Mouse (Mus musculus) ES-Bruce4 (cell line): Measurements from ENCODE around the gene Ctnnb1. TPM values are rescaled to one million over a fixed set of nuclear protein-coding genes. Genes with fewer than 3 reads are reported as not detected.

Experiments used
- H3K27ac ChIP-seq: 2 replicates; pipeline ENCODE4 v1.5.1; 2012; ENCODE audit warnings: low read length, inconsistent platforms; ENCODE audit not compliant: insufficient read depth
- H3K27me3 ChIP-seq: 2 replicates; pipeline ENCODE4 v1.6.1; 2012; ENCODE audit warnings: mild to moderate bottlenecking, low read length, inconsistent platforms; ENCODE audit not compliant: control insufficient read depth, poor library complexity, insufficient read depth, severe bottlenecking
- H3K36me3 ChIP-seq: 2 replicates; pipeline ENCODE4 v1.6.1; 2012; ENCODE audit warnings: inconsistent platforms, mild to moderate bottlenecking, low read length, moderate library complexity; ENCODE audit not compliant: control insufficient read depth, poor library complexity, insufficient read depth, severe bottlenecking
- H3K4me1 ChIP-seq: one replicate; pipeline ENCODE4 v1.8.1; 2011; ENCODE audit warnings: low read length; ENCODE audit not compliant: control insufficient read depth, insufficient read depth
- H3K4me3 ChIP-seq: 2 replicates; pipeline ENCODE4 v1.5.1; 2011; ENCODE audit warnings: low read depth, mild to moderate bottlenecking, low read length
- H3K9ac ChIP-seq: 2 replicates; pipeline ENCODE4 v1.6.1; 2012; ENCODE audit warnings: low read depth, mild to moderate bottlenecking, inconsistent platforms; ENCODE audit not compliant: poor library complexity, severe bottlenecking
- H3K9me3 ChIP-seq: replicated peaks from 2 replicates; pipeline ENCODE4 v1.6.1; 2012; ENCODE audit warnings: mild to moderate bottlenecking, low read length, inconsistent platforms; ENCODE audit not compliant: control insufficient read depth, poor library complexity, insufficient read depth, severe bottlenecking
- CTCF ChIP-seq: IDR thresholded peaks from one replicate; pipeline ENCODE4 v1.8.1; 2011; ENCODE audit warnings: low read depth, low read length
- EP300 ChIP-seq: IDR thresholded peaks from 2 replicates; pipeline ENCODE4 v1.6.1; 2011; ENCODE audit warnings: low read depth, low read length; ENCODE audit not compliant: insufficient read depth
- POLR2A ChIP-seq: IDR thresholded peaks from one replicate; pipeline ENCODE4 v1.8.1; 2011; ENCODE audit warnings: low read length; ENCODE audit not compliant: insufficient read depth
- polyA plus RNA-seq: library from polyadenylated mRNA; stranded (reverse); fragments of >200 nt; gene quantifications from 2 replicates; pipeline ENCODE4 v1.2.4, GENCODE M21; 2011; ENCODE audit warnings: low read depth; ENCODE audit not compliant: missing spikeins, insufficient read depth, insufficient read length

Gene Ctnnb1
- 826 and 830 TPM in 2 replicates for polyA plus RNA-seq

DNA sequence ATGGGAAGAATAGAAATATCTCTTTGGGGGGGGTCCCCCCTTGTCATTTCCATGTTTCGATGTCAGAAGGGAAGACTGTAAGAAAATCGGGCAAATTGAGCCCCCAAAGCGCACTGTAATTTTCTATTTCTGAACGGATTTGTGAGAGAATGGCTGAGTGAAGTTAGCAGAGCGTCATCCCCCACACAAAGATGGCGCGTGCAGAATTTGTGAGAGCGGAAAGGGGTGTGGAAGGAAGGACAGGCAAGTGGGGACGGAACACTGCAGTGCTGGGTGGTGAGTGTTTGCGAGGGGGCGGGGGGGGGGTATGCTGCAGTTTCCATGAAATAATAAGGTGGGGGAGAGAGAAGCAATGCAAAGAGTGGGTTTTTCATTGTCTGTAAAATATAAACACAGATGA is at the start of gene Ctnnb1:
TSS of gene Ctnnb1 (plus strand) at position 136 of the 400 bp plus-strand sequence.
- H3K36me3 ChIP-seq = no peaks in the 10 kb centered on the region
- TF ChIP-seq EP300 = no peak
- no peak for TF ChIP-seq CTCF
- TF ChIP-seq POLR2A = no peak
- no peak within 1 kb of the TSS for H3K4me3 ChIP-seq
- no peaks in the 10 kb centered on the region for H3K9me3 ChIP-seq
- peaks cover 3% of the 10 kb centered on the region for H3K4me1 ChIP-seq
- no peak within 1 kb of the TSS for H3K9ac ChIP-seq
- H3K27me3 ChIP-seq = no peaks in the 10 kb centered on the region
- no peak within 1 kb of the TSS for H3K27ac ChIP-seq

DNA sequence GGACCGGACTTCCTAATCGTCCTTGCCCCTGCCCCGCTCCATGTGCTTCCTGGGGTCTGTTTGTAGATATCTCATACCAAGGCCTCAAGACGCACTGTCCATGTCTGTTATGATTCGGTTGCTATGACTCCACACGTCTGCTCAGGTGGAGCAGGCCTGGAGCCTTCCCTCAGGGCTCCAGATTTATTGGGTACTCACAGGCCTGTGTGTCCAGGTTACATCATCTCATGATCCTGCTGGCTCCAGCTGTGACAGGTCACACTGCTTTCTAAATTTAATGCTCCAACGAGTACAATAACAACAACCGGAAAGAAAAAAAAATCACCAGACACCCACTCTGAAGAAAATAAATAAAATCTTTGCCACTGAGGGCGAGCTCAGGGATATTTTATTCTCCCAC is 48.7 kb upstream of the Ctnnb1 start:
- no peak overlapping the region for H3K27ac ChIP-seq
- TF ChIP-seq CTCF = no peak
- TF ChIP-seq POLR2A = no peak
- no peak for TF ChIP-seq EP300
- H3K36me3 ChIP-seq = no peaks in the 10 kb centered on the region
- H3K27me3 ChIP-seq = no peaks in the 10 kb centered on the region
- no peak overlapping the region for H3K4me3 ChIP-seq
- H3K9me3 ChIP-seq = no peaks in the 10 kb centered on the region
- H3K9ac ChIP-seq = no peak overlapping the region
- H3K4me1 ChIP-seq = no peaks in the 10 kb centered on the region

GRCm38 (mm10) chr9:120881121-120881520 is 47.9 kb upstream of the Ctnnb1 start:
- Histone ChIP-seq H3K4me1 (no peaks in the 10 kb centered on the region), H3K9ac (no peak overlapping the region)
- TF ChIP-seq POLR2A (no peak), CTCF (no peak), EP300 (no peak)

DNA sequence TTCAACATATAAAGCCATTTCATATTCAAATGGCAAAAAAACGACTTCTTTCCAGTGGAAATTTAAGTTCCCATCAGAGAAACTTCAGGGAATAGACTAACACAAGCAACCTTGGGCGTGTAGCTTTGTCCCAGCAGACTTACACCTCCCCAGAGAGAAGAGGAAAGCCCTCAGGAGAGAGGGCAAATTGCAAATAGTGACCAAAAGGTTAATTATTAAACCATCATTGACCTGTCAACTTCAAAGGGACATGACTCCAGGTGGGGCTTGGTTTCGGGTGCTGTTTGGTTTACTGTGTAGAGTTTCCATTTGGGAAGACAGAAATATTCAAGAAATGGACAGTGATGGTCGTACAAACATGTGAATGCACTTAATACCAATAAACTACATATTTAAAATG is 47.2 kb upstream of the Ctnnb1 start:
- TF ChIP-seq POLR2A = no peak
- no peak for TF ChIP-seq EP300
- TF ChIP-seq CTCF = no peak
- Histone ChIP-seq H3K27ac (no peak overlapping the region), H3K4me1 (no peaks in the 10 kb centered on the region), H3K9ac (no peak overlapping the region), H3K27me3 (no peaks in the 10 kb centered on the region; the same call in 1 of the 2 replicates), H3K9me3 (no peaks in the 10 kb centered on the region), H3K36me3 (no peaks in the 10 kb centered on the region), H3K4me3 (no peak overlapping the region)

More at GRCm38 (mm10) chr9:120881121-120881520, 47.9 kb upstream of the Ctnnb1 start:
- H3K27ac ChIP-seq = no peak overlapping the region
- no peaks in the 10 kb centered on the region for H3K36me3 ChIP-seq
- H3K4me3 ChIP-seq = no peak overlapping the region
- H3K27me3 ChIP-seq = no peaks in the 10 kb centered on the region; the same call in 1 of the 2 replicates
- H3K9me3 ChIP-seq = no peaks in the 10 kb centered on the region

DNA sequence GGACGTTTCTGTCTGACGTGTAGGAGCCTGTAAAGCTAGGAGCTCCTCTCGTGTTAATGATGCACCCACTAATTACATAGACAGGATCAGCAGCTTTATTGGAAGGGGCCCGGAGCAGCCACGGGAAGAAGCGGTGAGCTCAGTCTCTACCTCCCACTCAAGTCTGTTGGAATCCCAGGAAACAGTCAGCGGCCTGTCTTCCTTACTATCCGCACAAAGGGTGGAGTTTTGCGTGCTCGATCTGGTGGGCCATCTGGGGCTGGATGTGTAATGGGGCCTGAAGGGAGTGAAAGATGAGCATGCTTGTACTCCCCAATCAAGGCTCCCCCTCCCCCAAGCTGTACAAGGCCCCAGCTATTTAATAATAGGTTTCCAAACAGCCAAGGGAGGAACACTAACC is 44.3 kb upstream of the Ctnnb1 start:
- no peak overlapping the region for H3K27ac ChIP-seq
- H3K4me1 ChIP-seq = no peaks in the 10 kb centered on the region
- no peak overlapping the region for H3K9ac ChIP-seq
- H3K27me3 ChIP-seq = no peaks in the 10 kb centered on the region; the same call in 1 of the 2 replicates
- TF ChIP-seq CTCF = no peak
- no peak for TF ChIP-seq EP300
- no peak for TF ChIP-seq POLR2A
- no peak overlapping the region for H3K4me3 ChIP-seq
- no peaks in the 10 kb centered on the region for H3K36me3 ChIP-seq
- no peaks in the 10 kb centered on the region for H3K9me3 ChIP-seq

- no peak overlapping the region for H3K27ac ChIP-seq
- no peaks in the 10 kb centered on the region for H3K9me3 ChIP-seq
- H3K4me3 ChIP-seq = no peak overlapping the region
- H3K4me1 ChIP-seq = no peaks in the 10 kb centered on the region
- H3K36me3 ChIP-seq = no peaks in the 10 kb centered on the region
- H3K9ac ChIP-seq = no peak overlapping the region
- TF ChIP-seq EP300 (no peak), CTCF (no peak), POLR2A (no peak)
- H3K27me3 ChIP-seq = no peaks in the 10 kb centered on the region; the same call in 1 of the 2 replicates
Measured at GRCm38 (mm10) chr9:120887631-120888030, 41.4 kb upstream of the Ctnnb1 start.
